Mouse (Mus musculus) intestine, postnatal 0 days (tissue): Measurements from ENCODE around the gene Plpp7. TPM values are rescaled to one million over a fixed set of nuclear protein-coding genes. Genes with fewer than 3 reads are reported as not detected.

Source experiments
- ATAC-seq: fragments of 200-750 bp; cut with Nextera tagmentation; 2 replicates; pipeline ENCODE4 v1.8.0; 2017; ENCODE audit warnings: mild to moderate bottlenecking, moderate TSS enrichment, moderate library complexity
- H3K27ac ChIP-seq: fragments of 300-500 bp; sonication (generic); 2 replicates; pipeline ENCODE4 v1.5.1; 2014; ENCODE audit warnings: mild to moderate bottlenecking, low read depth, low read length, moderate library complexity
- H3K27me3 ChIP-seq: fragments of 300-500 bp; sonication (generic); replicated peaks from 2 replicates; pipeline ENCODE4 v1.6.1; 2014; ENCODE audit warnings: low read length, mixed read lengths; ENCODE audit not compliant: control insufficient read depth, insufficient read depth
- H3K36me3 ChIP-seq: fragments of 300-500 bp; sonication (generic); 2 replicates; pipeline ENCODE4 v1.6.1; 2014; ENCODE audit warnings: mild to moderate bottlenecking, moderate library complexity; ENCODE audit not compliant: control insufficient read depth, insufficient read depth
- H3K4me1 ChIP-seq: fragments of 300-500 bp; sonication (generic); replicated peaks from 2 replicates; pipeline ENCODE4 v1.6.1; 2014; ENCODE audit warnings: antibody characterized with exemption, low read length, mixed read lengths; ENCODE audit not compliant: control insufficient read depth, insufficient read depth
- H3K4me2 ChIP-seq: fragments of 300-500 bp; sonication (generic); replicated peaks from 2 replicates; pipeline ENCODE4 v1.6.1; 2014; ENCODE audit warnings: low read depth, mild to moderate bottlenecking, moderate library complexity
- H3K4me3 ChIP-seq: fragments of 300-500 bp; sonication (generic); 2 replicates; pipeline ENCODE4 v1.5.1; 2014; ENCODE audit warnings: low read depth, low read length
- H3K9ac ChIP-seq: fragments of 300-500 bp; sonication (generic); 2 replicates; pipeline ENCODE4 v1.6.1; 2014; ENCODE audit warnings: mild to moderate bottlenecking, low read depth, low read length
- H3K9me3 ChIP-seq: fragments of 300-500 bp; sonication (generic); 2 replicates; pipeline ENCODE4 v1.6.1; 2016; ENCODE audit warnings: mixed run types; ENCODE audit not compliant: control insufficient read depth
- CTCF ChIP-seq: sonication (generic); IDR thresholded peaks from 2 replicates; pipeline ENCODE4 v1.5.1; 2016; ENCODE audit warnings: low read depth, mild to moderate bottlenecking, control low read depth, antibody characterized with exemption, moderate library complexity
- WGBS: fragments of 180-500 bp; shearing (Covaris S2); extraction: QIAGEN DNeasy Blood & Tissue Kit; methylation state at CpG from one replicate; pipeline ENCODE4 v1.1.7; 2014; 5-methylcytosine and 5-hydroxymethylcytosine counted together
- polyA plus RNA-seq: library from polyadenylated mRNA; unstranded; fragments of >200 nt; fragmentation: Nextera tagmentation; extraction: Ambion mirVana; gene quantifications from 2 replicates; pipeline ENCODE4 v1.2.1, GENCODE M21; 2015

The Plpp7 gene
- polyA plus RNA-seq, 1 experiment from 2014 or later, result 3.8 TPM

- no peaks in the 10 kb centered on the region for H3K4me1 ChIP-seq
- H3K4me3 ChIP-seq, result no peak overlapping the region
- H3K9ac ChIP-seq, result no peak overlapping the region
- no peak for ATAC-seq
- H3K4me2 ChIP-seq, result no peak overlapping the region
- no peak for TF ChIP-seq CTCF
- 83% methylated on average over 7 of the region's 7 CpGs for WGBS
- H3K27ac ChIP-seq, result no peak overlapping the region
- H3K27me3 ChIP-seq, result no peaks in the 10 kb centered on the region
- no peaks in the 10 kb centered on the region for H3K9me3 ChIP-seq
- H3K36me3 ChIP-seq, result no peaks in the 10 kb centered on the region; the same call in 1 of the 2 replicates
Observed at GRCm38 (mm10) chr2:32104122-32104521, 8.8 kb downstream of the Plpp7 start.

DNA sequence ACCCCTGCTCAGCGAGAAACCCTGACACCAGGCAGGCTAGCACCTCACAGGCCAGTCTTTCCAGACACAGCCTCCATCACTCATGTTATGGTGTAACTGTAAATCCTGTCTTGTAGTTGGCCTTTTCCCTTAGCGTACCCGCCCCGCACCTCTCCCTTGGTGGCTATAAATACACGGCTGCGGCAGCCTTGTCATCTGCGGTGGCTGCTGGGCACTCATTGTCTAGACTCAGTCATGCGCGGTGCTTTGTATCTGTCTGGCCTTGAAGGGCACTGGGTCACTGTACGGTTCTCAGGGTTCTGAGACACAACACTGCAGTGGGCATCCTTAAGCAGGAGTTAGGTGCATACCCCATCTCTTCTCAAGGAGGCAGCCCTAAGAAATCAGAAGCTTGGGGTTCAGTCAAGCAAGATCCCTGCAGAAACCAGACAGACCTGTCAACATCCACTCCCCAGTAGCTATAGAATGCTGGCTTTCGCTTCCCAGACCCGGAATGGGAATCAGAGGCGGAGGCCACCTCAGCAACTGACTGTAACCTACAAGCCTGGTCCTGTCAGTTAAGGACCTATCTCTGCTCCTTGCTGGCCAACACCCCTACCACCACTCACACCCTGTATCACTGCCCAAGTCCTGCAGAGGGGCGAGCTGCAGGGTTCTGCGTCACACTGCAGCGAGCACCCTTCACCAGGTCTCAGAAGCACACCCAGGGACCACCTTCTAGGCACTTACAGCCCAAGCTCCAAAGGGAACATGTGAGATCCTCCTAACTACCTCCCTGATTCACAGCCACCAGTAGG is 10.0 kb downstream of the Plpp7 start:
- H3K9ac ChIP-seq, result no peak overlapping the region
- no peaks in the 10 kb centered on the region for H3K9me3 ChIP-seq
- no peaks in the 10 kb centered on the region for H3K4me1 ChIP-seq
- H3K27me3 ChIP-seq, result no peaks in the 10 kb centered on the region
- WGBS, result 83% methylated on average over 16 of the region's 16 CpGs
- no peak overlapping the region for H3K27ac ChIP-seq
- no peak for ATAC-seq
- no peak for TF ChIP-seq CTCF
- H3K4me2 ChIP-seq, result no peak overlapping the region
- H3K36me3 ChIP-seq, result no peaks in the 10 kb centered on the region
- H3K4me3 ChIP-seq, result no peak overlapping the region

DNA sequence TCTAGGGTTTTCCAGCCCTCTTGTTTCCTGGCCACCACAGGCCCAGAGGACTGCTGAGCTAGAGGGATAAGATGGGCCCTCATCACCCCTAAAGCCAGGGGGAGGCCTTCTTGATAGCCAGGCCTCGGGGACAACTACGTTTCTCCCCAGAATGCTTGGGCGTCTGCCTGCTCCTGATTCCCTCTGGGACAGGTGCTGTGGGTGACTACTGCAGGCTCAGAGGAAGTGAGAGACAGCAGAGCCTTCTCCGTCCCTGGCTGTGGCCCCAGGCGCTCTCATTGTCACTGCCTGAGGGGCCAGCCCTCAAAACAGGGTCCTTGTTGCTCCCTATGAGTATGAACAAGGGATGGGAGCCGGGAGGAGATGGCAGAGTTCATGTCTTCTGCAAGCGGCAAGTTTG is 10.6 kb downstream of the Plpp7 start:
- no peak overlapping the region for H3K4me2 ChIP-seq
- no peak for ATAC-seq
- no peak overlapping the region for H3K4me3 ChIP-seq
- no peaks in the 10 kb centered on the region for H3K27me3 ChIP-seq
- H3K4me1 ChIP-seq, result no peaks in the 10 kb centered on the region
- WGBS, result 81% methylated on average over 7 of the region's 7 CpGs
- no peak overlapping the region for H3K27ac ChIP-seq
- H3K9me3 ChIP-seq, result no peaks in the 10 kb centered on the region
- TF ChIP-seq CTCF, result no peak
- no peak overlapping the region for H3K9ac ChIP-seq
- H3K36me3 ChIP-seq, result no peaks in the 10 kb centered on the region

DNA sequence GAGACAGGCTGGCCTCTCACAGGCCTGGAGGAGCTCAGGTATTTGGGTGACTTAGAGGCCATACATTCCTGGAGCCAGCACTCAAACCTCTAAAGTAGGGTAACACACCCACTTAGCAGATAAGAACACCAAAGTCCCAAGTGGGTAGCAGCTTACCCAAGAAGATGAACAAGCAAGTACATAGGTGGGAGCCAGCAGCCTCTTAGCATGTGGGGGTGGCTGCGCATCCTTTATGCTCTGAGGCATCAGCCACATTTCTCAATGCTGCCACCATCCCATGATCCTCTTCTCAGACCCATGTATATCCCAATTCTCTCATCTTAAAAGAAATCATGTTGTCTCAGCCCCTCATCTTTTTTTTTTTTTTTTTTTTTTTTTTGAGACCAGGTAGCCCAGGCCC is 15.9 kb downstream of the Plpp7 start:
- no peak overlapping the region for H3K9ac ChIP-seq
- no peaks in the 10 kb centered on the region for H3K4me1 ChIP-seq
- H3K27ac ChIP-seq, result no peak overlapping the region
- H3K9me3 ChIP-seq, result no peaks in the 10 kb centered on the region
- 91% methylated on average over 1 of the region's 1 CpGs for WGBS
- no peak overlapping the region for H3K4me2 ChIP-seq
- no peak overlapping the region for H3K4me3 ChIP-seq
- H3K27me3 ChIP-seq, result no peaks in the 10 kb centered on the region
- no peak for ATAC-seq
- H3K36me3 ChIP-seq, result no peaks in the 10 kb centered on the region
- TF ChIP-seq CTCF, result no peak

- Histone ChIP-seq H3K9me3 (no peaks in the 10 kb centered on the region), H3K4me2 (no peak overlapping the region), H3K9ac (no peak overlapping the region), H3K36me3 (no peaks in the 10 kb centered on the region), H3K27ac (no peak overlapping the region), H3K4me1 (no peaks in the 10 kb centered on the region), H3K27me3 (no peaks in the 10 kb centered on the region), H3K4me3 (no peak overlapping the region)
- no peak for ATAC-seq
- 66% methylated on average over 2 of the region's 2 CpGs for WGBS
- TF ChIP-seq CTCF, result no peak
Observed at GRCm38 (mm10) chr2:32112548-32112947, 17.2 kb downstream of the Plpp7 start.

GRCm38 (mm10) chr2:32115851-32116268 is 20.5 kb downstream of the Plpp7 start:
- ATAC-seq, result no peak
- no peak overlapping the region for H3K27ac ChIP-seq
- H3K4me3 ChIP-seq, result no peak overlapping the region
- H3K9me3 ChIP-seq, result no peaks in the 10 kb centered on the region
- H3K4me1 ChIP-seq, result no peaks in the 10 kb centered on the region
- no peaks in the 10 kb centered on the region for H3K36me3 ChIP-seq
- 0 out of 2 replicates have a peak, but pooled peaks cover 2% of the 10 kb centered on the region for H3K27me3 ChIP-seq
- no peak for TF ChIP-seq CTCF
- H3K4me2 ChIP-seq, result no peak overlapping the region
- WGBS, result 89% methylated on average over 4 of the region's 4 CpGs
- H3K9ac ChIP-seq, result no peak overlapping the region
